Mouse (Mus musculus): ENCODE measurements around the gene Sec24b.

The Sec24b gene

DNA sequence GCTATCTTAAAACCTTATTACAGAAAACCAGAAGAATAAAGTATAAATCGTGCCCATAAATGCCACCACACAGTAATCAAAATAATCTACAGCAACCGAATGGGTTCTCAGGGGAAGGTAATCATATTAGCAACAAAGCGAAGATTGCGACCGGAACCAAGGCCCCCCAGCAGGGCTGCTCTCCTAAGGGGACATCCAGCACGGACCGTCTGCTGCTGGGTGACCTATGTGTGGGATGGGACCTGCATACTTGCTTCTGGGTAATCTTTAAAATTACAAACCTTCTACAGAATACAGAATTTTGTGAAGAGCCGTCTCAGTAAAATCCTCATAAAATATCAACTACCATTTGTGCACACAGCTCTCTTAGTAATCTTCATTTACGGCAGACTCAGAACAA is 82.6 kb downstream of the Sec24b start:
- DNase-seq (ENCODE audit: low spot score in 2 of 2): no peak

DNA sequence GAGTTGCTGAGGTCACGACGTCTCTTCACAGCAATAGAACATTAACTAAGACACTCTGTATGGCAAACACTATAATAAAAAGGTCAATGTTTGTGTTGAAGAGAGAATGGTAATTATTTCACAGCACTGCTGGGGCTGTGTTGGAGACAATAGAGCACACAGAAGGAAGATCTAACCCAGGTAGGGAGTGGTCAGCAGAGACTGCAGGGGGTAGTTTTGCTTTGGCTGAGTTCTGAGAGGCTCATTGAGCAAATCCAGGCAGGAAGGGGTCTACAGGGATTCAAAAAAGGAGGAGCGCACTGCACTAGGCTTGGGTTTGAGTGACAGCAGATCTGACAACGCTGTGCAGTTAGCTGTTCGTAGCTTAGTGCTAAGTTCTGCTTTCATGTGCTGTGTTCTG is 85.0 kb downstream of the Sec24b start:
- no peak for DNase-seq (ENCODE audit: low spot score in 2 of 2)

DNA sequence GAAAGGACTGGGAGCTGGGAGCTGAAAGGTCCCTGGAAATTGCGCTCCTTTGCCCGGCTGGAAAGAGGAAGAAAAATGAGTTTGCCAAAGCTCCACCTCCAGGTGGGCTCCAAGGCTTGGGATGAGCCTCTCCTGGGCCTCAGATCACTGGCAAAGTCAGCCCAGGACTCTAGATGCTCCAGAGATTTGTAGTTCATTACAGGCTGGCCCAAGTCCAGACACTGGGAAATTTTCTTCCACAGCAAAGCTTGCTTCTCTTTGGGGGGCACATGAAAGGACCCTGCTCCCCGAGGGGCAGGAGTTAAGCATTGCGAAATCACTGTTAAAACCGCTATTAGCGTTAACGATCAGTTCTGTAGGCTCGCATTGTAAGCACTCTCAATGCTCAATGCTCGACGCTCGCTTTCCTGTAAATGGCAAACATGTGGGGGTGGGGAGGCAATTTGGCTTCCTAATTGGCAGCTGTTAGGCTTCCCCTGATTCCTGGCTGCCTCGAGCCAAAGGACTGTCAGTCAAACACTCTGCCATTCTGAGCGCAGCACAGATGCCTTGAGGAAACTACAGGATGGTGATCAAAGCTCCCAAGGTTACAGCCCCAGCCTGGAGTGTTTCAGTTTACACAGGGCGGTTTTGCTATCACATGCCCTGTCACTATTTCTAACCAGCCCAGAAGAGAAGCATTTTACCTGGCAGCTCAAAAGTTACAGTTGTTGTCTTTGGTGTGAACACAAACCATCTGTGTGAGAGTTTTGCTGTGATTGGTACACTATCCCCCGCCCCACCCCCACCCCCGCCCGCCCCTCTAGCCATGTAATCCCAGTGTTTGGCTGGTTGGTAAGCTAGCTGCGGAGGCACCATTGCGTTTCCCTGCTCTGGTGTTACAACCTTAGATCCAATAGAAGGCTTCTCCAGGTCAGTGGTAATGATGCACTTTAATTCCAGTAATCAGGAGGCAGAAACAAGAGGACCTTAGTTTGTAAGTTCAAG is 90.5 kb downstream of the Sec24b start:
- DNase-seq (ENCODE audit: low spot score in 2 of 2): peak in 1 of 2 experiments; percentile 43

DNA sequence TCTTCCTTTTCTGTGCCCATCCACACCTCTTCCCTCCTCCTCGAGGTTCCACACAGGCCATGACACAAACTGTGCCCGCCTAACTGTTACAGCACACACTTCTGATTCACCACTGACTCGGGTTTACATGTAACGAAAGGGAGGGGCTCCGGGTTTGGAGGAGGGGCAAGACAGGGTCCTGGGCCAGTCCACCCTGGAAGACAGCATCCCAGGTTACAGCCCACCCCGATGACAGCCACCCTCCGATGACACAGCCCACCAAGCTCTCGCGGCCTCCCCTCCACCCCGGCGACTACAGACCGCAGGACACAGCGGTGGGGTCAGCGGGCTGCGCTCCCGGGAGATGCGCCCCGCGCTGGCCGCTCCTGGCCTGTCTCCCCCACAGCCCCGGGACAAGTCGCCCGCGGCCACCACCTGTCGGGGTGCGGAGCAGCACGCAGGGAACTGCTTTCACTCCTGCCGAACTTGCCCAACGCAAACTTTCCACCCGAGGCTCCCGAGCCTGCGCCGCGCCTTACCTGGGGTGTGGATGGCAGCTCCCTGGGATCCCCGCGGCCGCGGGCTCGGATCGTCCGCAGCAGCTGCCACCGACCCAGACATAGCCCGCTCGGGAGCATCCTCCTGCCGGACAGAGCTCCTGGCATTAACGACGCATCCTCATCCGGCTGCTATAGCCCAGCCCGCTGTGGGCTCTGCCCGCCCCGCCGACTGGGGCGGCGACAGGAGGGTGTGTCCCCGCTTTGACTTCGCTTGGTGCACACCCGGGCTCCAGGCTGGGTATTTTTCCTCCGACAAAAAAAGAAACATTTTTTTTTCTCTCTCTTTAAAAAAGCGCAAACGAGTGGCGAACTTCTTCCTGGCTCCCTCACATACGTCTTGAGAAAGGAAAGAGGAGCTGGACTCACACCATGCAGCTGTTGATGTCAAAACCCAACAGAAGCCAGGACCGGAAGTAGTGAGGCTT is 91.6 kb downstream of the Sec24b start, which contains the start of gene Mcub:
Gene Mcub, minus strand, starts transcription at position 775 of the 964 bp plus-strand sequence.
- DNase-seq (ENCODE audit: low spot score in 2 of 2): peak in 1 of 2 experiments; percentile 4

DNA sequence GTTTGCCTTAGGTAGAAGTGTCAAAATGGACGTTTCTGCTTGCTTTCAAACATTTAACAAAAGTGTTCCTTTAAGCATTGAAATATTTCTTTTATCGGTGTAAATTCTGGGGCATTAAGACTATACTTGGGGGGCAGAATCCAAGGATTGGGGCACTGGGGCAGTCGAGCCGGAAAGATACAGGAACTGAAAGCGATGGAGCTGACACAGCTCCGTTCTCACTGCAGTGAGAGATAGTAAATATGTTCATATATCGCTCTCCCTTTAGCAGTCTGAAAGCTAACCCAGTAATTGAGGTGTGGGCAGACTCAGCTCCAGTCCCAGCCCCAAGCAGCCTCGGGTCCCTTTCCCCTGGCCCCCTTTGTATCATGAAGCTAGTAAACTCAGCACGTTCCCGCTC is 92.3 kb downstream of the Sec24b start:
- DNase-seq (ENCODE audit: low spot score in 2 of 2): no peak

DNA sequence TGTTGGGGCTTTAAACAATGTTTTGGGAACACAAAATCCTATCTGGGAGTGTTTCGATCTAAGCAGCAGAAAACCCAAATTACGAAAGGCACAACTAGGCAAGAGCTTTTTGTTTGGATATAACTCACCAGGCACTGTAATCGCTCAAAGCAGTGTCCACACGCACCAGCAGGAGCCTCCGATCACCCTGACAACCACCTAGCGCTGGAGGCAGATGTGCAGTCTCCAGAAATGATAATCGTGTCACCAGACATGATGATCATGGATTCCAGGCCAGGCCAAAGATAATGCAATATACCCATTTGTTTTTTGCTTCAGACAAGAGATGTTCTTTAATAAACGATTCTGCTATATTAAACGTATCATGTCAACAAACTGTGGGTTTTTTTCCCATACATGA is 93.5 kb downstream of the Sec24b start:
- no peak for DNase-seq (ENCODE audit: low spot score in 2 of 2)

DNA sequence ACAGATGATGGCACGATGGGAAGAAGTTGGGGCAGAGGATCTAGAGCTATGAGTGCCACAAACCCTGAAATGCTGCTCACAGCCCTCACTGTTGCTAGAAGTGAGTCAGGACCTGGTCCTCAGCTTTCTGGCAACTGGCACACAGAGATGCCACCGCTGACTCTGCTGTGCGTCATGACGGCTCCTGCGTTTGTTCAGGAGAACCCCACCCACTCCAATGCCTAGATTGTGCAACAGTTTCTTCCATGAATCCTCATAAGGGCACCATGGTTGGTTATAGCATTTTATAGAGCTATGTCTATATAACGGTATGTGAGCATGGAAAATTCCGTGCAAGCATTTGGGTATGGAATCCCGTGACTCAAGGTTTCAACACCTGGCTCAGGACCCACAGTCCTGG is 96.7 kb downstream of the Sec24b start:
- no peak for DNase-seq (ENCODE audit: low spot score in 2 of 2)

DNA sequence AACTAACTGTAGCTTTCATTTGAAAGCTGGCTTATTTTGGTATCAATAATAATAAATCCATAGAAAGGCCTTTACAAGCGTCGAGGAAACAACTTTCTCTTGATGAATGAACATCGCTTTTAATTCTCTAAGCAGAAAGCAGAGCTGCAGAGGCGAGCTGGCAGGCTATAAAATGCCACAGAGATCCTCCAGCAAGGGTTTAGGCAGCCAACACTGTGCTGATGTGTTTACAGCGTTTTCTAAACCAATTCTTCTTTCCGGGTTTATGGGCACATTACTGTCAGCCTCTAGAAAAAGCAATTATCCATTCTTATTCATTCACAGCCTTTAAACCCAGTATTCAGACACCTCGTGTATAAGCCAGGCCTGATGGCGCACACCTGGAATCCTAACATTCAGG is 98.8 kb downstream of the Sec24b start:
- no peak for DNase-seq (ENCODE audit: low spot score in 2 of 2)

DNA sequence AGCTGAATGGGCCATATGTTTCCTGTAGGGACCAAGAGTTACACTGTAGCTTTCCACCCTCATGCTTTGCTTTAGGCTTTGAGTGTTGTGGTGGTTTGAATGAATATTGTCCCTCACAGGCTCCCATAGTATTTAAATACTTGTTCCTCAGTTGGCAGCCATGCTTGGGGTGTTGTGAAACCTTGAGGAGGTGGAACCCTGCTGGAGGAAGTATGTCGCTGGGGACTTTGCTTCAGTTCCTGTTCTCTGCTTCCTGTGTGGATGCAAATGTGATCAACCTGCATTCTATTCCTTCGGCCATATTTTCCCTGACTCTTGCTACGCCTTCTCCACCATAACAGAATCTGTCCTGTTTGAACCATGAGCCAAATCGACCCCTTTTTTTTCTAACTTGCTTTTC is 108.1 kb downstream of the Sec24b start:
- DNase-seq (ENCODE audit: low spot score in 2 of 2): no peak

DNA sequence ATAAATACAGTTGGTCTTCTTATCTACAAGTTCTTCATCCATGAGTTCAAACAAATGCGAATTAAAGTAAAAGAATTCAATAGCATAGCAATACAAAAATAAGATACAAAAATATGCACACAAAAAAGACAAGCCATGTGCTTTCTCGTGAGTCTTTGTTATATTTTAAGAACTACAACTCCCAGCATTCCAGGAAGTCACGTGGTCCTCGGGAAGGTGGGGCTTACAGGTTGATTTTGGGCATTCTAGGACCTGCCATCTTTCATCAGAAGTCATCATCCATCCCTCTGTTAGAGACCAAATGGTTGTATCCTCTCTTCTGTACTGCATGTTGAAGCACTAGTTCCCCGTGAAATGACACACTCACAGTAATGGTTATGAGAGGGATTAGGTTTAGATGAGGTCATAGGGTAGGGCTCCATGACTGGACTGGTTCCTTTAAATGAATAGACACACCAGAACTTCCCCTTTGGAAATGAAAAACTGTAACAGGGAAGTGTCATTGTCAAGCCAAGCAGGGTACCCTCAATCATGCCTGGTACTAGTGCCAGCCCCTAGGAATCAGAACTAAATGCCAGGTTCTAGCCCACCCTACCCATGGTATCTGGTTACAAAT is 112.1 kb downstream of the Sec24b start:
- no peak for DNase-seq (ENCODE audit: low spot score in 2 of 2)

DNA sequence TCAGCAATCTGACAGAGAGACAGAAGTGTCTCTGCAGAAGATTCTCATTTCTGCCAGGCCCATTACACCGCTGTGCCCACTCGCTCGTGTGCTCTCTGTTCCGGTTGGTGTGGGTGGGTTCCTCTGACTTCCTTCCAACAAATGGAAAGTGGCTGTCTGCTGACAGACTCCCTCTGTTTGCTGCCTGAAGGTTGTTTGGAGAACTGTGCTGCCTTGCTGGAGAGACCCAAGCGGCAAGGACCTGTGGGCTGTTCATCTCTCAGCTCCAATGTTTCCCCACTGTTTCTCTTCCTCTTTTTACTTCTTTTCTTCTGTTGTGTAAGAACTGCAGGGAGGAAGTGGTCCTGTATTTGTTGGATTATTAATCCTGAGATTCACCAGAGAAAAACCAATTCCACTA is 113.0 kb downstream of the Sec24b start:
- DNase-seq (ENCODE audit: low spot score in 2 of 2): no peak

DNA sequence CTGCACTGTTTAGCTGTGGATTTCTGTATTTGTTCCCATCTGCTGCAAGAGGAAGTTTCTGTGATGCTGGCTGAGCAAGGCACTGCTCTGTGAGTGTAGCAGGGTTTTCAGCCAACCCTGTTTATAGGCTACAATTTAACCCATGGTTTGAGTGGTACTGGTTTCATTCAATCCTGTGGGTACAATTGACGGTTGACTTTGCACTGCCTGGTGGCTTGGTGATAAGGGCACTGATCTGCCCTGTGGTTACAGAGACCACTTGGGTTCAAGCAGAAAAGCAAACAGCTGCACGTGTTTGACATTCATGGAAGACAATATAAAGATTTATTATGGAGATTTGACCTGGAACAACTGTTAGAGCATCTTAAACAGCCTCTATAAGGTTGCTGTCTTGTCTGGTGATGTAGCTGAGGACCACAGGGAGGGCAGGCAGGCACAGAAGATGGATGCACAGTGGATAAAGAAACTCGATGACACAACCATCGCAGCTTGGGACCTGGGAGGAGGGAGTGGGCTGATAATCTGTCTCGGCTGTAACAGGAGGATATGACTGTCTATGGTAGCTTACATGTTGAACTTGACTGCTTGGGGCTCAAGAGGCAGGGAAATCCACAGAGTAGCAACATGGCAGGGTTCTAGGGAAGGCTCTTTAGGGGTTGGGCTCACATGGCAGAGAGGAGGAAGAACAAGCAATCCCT is 115.0 kb downstream of the Sec24b start:
- DNase-seq (ENCODE audit: low spot score in 2 of 2): no peak

DNA sequence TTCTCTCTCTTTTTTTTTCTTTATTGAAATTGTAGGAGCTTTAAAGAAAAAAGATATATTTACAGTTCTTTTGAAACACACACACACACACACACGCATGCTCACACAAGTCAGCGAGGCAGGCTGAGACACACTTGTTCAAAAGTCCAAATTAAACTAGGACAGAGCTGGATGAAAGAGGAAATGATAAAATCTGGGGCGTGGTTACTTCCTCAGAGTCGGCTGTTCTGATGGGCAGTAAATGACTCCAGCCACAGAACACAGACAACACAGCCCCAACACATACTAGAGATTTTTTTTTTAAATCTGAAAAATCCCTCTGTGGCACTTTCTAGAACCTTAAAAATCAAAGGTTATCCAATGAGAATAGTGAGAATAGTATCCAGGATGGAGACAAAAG is 117.5 kb downstream of the Sec24b start:
- no peak for DNase-seq (ENCODE audit: low spot score in 2 of 2)

DNA sequence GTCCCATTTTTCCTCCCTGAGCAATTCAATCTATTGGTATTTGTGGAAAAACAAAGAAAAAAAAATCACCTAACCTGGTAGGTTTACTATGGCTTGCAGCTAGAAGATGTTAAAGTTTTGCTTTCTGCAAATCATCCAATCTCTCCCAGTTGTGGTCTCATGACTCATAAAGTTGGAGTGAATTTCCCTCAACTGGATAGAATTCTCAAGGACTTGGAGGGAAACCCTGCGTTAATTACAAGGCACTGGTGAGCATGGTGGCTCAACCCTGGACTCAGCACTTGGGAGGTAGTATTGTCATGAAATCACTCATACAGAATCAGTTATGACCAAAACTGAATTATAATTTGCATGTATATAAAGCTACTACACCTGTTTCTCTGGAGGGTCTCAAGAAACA is 120.1 kb downstream of the Sec24b start:
- DNase-seq (ENCODE audit: low spot score in 2 of 2): no peak

DNA sequence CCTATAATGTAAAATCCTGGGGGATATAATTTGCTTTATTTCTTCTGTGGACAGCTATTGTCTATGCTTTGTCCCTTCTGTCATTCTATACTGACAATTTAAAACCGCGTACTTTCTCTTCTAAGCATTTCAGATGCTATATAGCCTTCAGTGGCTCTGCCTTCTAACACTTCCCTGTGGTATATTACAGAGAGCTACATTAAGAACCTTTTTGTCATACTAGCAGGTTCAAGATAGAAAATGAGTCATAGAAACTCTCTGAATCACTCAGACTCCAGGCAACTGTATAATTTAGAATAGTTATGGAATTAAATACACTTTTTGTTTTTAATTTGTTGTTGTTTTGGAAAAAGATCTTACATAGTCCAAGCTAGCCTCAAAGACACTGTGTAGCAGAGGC is 120.6 kb downstream of the Sec24b start:
- no peak for DNase-seq (ENCODE audit: low spot score in 2 of 2)

DNA sequence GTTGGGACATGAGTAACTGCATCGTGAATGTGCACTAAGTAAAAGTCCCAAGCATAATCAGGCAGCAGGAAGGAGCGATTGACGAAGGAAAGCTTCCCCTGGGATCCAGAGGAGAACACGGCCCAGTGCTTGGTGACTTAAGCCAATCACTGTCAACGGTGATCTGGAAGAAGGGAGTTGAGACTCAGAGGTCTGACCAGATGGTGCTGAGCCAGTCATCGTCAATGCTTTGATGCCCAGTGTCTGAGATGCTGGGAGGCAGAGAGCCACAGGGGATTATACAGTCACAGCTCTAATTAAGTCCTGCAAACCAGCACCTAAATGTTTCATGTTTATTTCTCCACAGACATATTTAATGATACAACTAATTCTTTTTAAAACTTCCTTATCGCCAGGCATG is 122.3 kb downstream of the Sec24b start:
- no peak for DNase-seq (ENCODE audit: low spot score in 2 of 2)

DNA sequence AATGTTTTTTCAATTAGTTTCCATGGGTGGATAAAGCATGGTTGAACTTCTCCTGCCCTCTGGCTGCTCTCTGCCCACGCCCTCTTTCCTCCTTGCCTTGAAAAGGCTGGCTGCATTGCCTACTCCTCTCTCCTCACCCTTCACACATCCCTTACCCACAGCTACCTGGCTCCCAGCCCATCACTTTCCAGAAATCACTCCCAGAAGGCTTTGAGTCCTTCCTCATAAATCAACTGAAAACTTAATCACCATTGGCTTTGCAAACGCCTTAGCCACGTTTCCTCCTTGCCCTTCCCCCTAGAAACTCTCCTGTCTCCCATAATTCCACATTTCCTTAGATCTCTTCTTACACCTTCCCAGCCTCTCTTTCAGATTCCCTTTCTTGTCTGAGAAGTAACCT is 123.5 kb downstream of the Sec24b start:
- no peak for DNase-seq (ENCODE audit: low spot score in 2 of 2)

DNA sequence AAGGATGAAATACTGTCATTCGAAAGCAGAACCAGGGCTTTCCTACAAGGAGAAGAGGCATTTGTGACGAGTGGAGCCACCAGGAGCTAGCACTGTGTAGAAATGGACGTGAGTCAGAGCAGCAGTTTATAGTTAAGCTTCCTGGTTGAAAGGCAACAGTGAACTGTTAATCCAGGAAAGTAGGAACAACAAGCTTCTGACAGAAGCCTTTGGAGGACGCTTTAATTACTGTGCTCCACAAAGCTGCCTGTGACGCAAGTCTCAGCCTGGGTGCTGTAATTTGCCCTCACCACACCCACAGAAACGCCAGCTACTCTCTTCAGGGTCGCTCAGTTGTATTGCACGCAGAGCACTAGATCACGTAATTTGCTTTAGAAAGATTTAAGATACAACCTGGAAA is 124.8 kb downstream of the Sec24b start:
- no peak for DNase-seq (ENCODE audit: low spot score in 2 of 2)
